In the genomic region with DNA sequence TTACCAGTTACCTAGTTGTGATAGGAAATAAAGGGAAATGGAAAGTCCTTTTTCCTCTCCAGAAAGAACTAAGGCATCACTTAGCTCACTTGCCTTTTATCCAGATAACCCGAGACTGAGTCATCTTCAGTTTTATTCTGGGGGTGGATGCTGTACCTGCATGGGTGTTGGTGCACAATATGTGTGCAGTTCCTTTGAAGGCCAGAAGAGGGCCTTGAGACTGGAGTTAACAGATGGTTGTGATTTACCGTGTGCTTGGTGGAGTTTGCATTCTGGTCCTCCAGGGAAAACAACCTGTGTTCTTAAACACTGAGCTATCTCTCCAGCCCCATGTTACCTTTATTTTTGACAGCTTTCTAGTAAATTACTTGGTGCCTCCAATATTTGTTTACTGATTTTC, we compare ENCODE assay signal across 21 mouse cellular contexts.
A peak's percentile ranks its signal among the peaks of the same experiment; 100 is the strongest.
DNase-seq lines count a peak whose midpoint lies in the region; ATAC-seq and TF ChIP-seq lines count a peak whose summit lies in the region.
"Had no signal": no experiment of that assay in that cellular context is flagged by ENCODE, and none has a peak within 500 bp of the region (broad histone marks: within the 10 kb centered on the region; RNA-seq: fewer than 3 reads in every experiment).

No protein-coding gene starts in this region.

- no peak overlapping the region for H3K4me2 ChIP-seq in kidney, embryonic 15.5 days
- no peak overlapping the region for H3K4me2 ChIP-seq in forebrain, embryonic 15.5 days (replicated peaks)
- H3K4me2 ChIP-seq: forebrain, embryonic 13.5 days; hindbrain, embryonic 13.5 days; midbrain, embryonic 13.5 days; neural tube, embryonic 12.5 days had no signal

- no peaks in the 10 kb centered on the region for H3K4me1 ChIP-seq in kidney, adult 2 months (ENCODE audit: control insufficient read depth, insufficient read depth, low read length)
- no peaks in the 10 kb centered on the region for H3K4me1 ChIP-seq in kidney, embryonic 15.5 days
- no peaks in the 10 kb centered on the region for H3K4me1 ChIP-seq in midbrain, embryonic 10.5 days
- H3K4me1 ChIP-seq in forebrain, embryonic 15.5 days = peaks cover 2% of the 10 kb centered on the region; the same call in 1 of the 2 replicates
- H3K4me1 ChIP-seq: heart, embryonic 10.5 days; hindbrain, embryonic 13.5 days; limb, embryonic 10.5 days; neural tube, embryonic 12.5 days had no signal

- WGBS in kidney, adult 2 months = 94% methylated on average over 2 of the region's 2 CpGs
- WGBS in kidney, embryonic 15.5 days = 79% methylated on average over 2 of the region's 2 CpGs
- WGBS in midbrain, embryonic 10.5 days = 71% methylated on average over 2 of the region's 2 CpGs
- WGBS in forebrain, embryonic 15.5 days = 89% methylated on average over 2 of the region's 2 CpGs

- ATAC-seq in kidney, embryonic 15.5 days (replicated peaks; ENCODE audit: low FRiP score) = no peak
- no peak for ATAC-seq in forebrain, embryonic 15.5 days (replicated peaks)
- ATAC-seq: forebrain, embryonic 13.5 days; midbrain, embryonic 13.5 days had no signal

- 0 out of 2 replicates have a peak, but pooled peaks have one; percentile 8 for TF ChIP-seq CTCF in kidney, adult 2 months (conservative IDR thresholded peaks at IDR 0.05; ENCODE audit: insufficient read depth, insufficient read length, low read depth, low read length)

- H3K27ac ChIP-seq in kidney, adult 2 months (ENCODE audit: insufficient read depth, low read depth, low read length) = no peak overlapping the region
- H3K27ac ChIP-seq in kidney, embryonic 15.5 days = no peak overlapping the region
- no peak overlapping the region for H3K27ac ChIP-seq in midbrain, embryonic 10.5 days (replicated peaks)
- no peak overlapping the region for H3K27ac ChIP-seq in forebrain, embryonic 15.5 days (replicated peaks)
- H3K27ac ChIP-seq: embryonic facial prominence, embryonic 10.5 days; forebrain, embryonic 13.5 days; heart, embryonic 10.5 days; hindbrain, embryonic 13.5 days; limb, embryonic 10.5 days; midbrain, embryonic 13.5 days; neural tube, embryonic 12.5 days had no signal

- H3K9ac ChIP-seq in kidney, embryonic 15.5 days = no peak overlapping the region
- no peak overlapping the region for H3K9ac ChIP-seq in forebrain, embryonic 15.5 days (replicated peaks)
- H3K9ac ChIP-seq: forebrain, embryonic 13.5 days; hindbrain, embryonic 13.5 days; midbrain, embryonic 13.5 days; neural tube, embryonic 12.5 days had no signal

- no peaks in the 10 kb centered on the region; the same call in 1 of the 2 replicates for H3K27me3 ChIP-seq in kidney, adult 2 months (replicated peaks; ENCODE audit: control insufficient read depth, insufficient read depth, low read length)
- no peaks in the 10 kb centered on the region for H3K27me3 ChIP-seq in kidney, embryonic 15.5 days
- no peaks in the 10 kb centered on the region for H3K27me3 ChIP-seq in midbrain, embryonic 10.5 days (ENCODE audit: low read depth, poor library complexity, severe bottlenecking)
- no peaks in the 10 kb centered on the region for H3K27me3 ChIP-seq in forebrain, embryonic 15.5 days
- H3K27me3 ChIP-seq: CH12.LX; hindbrain, embryonic 13.5 days; midbrain, embryonic 13.5 days; neural tube, embryonic 12.5 days had no signal

- no peak overlapping the region for H3K4me3 ChIP-seq in kidney, adult 2 months (ENCODE audit: insufficient read depth, low read depth, low read length)
- H3K4me3 ChIP-seq in kidney, embryonic 15.5 days (replicated peaks) = no peak overlapping the region
- no peak overlapping the region for H3K4me3 ChIP-seq in midbrain, embryonic 10.5 days
- H3K4me3 ChIP-seq in forebrain, embryonic 15.5 days = no peak overlapping the region
- H3K4me3 ChIP-seq: embryonic facial prominence, embryonic 10.5 days; forebrain, embryonic 13.5 days; heart, embryonic 10.5 days; hindbrain, embryonic 13.5 days; limb, embryonic 10.5 days; midbrain, embryonic 13.5 days; neural tube, embryonic 12.5 days had no signal

- no peak for DNase-seq in kidney, adult 2 months
- DNase-seq in A20 (ENCODE audit: low read depth, low spot score) (peak; percentile 17), ES-CJ7 (ENCODE audit: low read depth, low spot score) (peak; percentile 47)
- peak; percentile 16 for DNase-seq in brain, adult 2 months (ENCODE audit: low read depth, low spot score)
- no peak for DNase-seq in midbrain, embryonic 10.5 days (ENCODE audit: low spot score)
- no peak for DNase-seq in kidney, postnatal 10 days
- DNase-seq: cerebellum, adult 9-10 months; heart, postnatal 14 days; kidney, adult 11 months; kidney, postnatal 14 days; lung, adult 2 months had no signal

- no peaks in the 10 kb centered on the region for H3K9me3 ChIP-seq in kidney, embryonic 15.5 days (replicated peaks)
- no peaks in the 10 kb centered on the region for H3K9me3 ChIP-seq in midbrain, embryonic 10.5 days (replicated peaks)
- H3K9me3 ChIP-seq in forebrain, embryonic 15.5 days = no peaks in the 10 kb centered on the region
- H3K9me3 ChIP-seq: embryonic facial prominence, embryonic 10.5 days; forebrain, embryonic 13.5 days; heart, embryonic 10.5 days; hindbrain, embryonic 13.5 days; limb, embryonic 10.5 days; midbrain, embryonic 13.5 days had no signal

- TF ChIP-seq POLR2A in kidney, adult 2 months (IDR thresholded peaks at IDR 0.05; ENCODE audit: low read depth, low read length) = no peak

- H3K36me3 ChIP-seq in kidney, adult 2 months (ENCODE audit: control insufficient read depth, insufficient read depth, low read length) = no peaks in the 10 kb centered on the region
- no peaks in the 10 kb centered on the region for H3K36me3 ChIP-seq in kidney, embryonic 15.5 days
- H3K36me3 ChIP-seq in midbrain, embryonic 10.5 days = no peaks in the 10 kb centered on the region
- no peaks in the 10 kb centered on the region for H3K36me3 ChIP-seq in forebrain, embryonic 15.5 days
- H3K36me3 ChIP-seq: embryonic facial prominence, embryonic 10.5 days; heart, embryonic 10.5 days; hindbrain, embryonic 13.5 days; limb, embryonic 10.5 days; midbrain, embryonic 13.5 days; neural tube, embryonic 12.5 days had no signal

Comparison
In these comparisons a context has a peak if more than half of its experiments do, and no peak if none do; other contexts are left out.
1. DNase-seq: peak in A20 (single experiment), ES-CJ7 (single experiment) and brain, adult 2 months (single experiment); none in kidney, adult 2 months (single experiment), midbrain, embryonic 10.5 days (single experiment) and kidney, postnatal 10 days (single experiment).